Mouse (Mus musculus): ENCODE data around the gene Kctd13.

The Kctd13 gene

GRCm38 (mm10) chr7:126978841-126979240, 50.2 kb downstream of the Kctd13 start:
- DNase-seq (ENCODE audit: extremely low read depth, low read depth, low spot score): no peak

- no peak for DNase-seq (ENCODE audit: extremely low read depth, low read depth, low spot score)
These were observed 52.9 kb downstream of the Kctd13 start for GRCm38 (mm10) chr7:126981601-126982000.

- DNase-seq (ENCODE audit: extremely low read depth, low read depth, low spot score): no peak
These were observed 53.4 kb downstream of the Kctd13 start for GRCm38 (mm10) chr7:126982054-126982453.

- peak; percentile 67 for DNase-seq (ENCODE audit: extremely low read depth, low read depth, low spot score)
These were observed 54.4 kb downstream of the Kctd13 start for GRCm38 (mm10) chr7:126983113-126983512.

GRCm38 (mm10) chr7:126984667-126985444, 56.2 kb downstream of the Kctd13 start:
- DNase-seq (ENCODE audit: extremely low read depth, low read depth, low spot score): no peak

- no peak for DNase-seq (ENCODE audit: extremely low read depth, low read depth, low spot score)
These were observed 57.6 kb downstream of the Kctd13 start for GRCm38 (mm10) chr7:126986319-126986718.

- no peak for DNase-seq (ENCODE audit: extremely low read depth, low read depth, low spot score)
These were observed 60.1 kb downstream of the Kctd13 start for GRCm38 (mm10) chr7:126988816-126989215.
